Mouse (Mus musculus) testis, adult 10 weeks (tissue): Measurements from ENCODE around the gene Cdk13. TPM values are rescaled to one million over a fixed set of nuclear protein-coding genes. Genes with fewer than 3 reads are reported as not detected.

Source experiments
- polyA plus RNA-seq: library from polyadenylated mRNA; stranded (reverse); fragments of 350-450 nt; fragmentation: Illumina TruSeq; extraction: RNeasy Lipid Tissue Mini Kit (QIAGEN cat#74804); gene quantifications from one replicate; pipeline ENCODE4 v1.2.3, GENCODE M21; 2014; ENCODE audit warnings: low read depth, low replicate concordance

Gene Cdk13
- 79.7 TPM for polyA plus RNA-seq

DNA sequence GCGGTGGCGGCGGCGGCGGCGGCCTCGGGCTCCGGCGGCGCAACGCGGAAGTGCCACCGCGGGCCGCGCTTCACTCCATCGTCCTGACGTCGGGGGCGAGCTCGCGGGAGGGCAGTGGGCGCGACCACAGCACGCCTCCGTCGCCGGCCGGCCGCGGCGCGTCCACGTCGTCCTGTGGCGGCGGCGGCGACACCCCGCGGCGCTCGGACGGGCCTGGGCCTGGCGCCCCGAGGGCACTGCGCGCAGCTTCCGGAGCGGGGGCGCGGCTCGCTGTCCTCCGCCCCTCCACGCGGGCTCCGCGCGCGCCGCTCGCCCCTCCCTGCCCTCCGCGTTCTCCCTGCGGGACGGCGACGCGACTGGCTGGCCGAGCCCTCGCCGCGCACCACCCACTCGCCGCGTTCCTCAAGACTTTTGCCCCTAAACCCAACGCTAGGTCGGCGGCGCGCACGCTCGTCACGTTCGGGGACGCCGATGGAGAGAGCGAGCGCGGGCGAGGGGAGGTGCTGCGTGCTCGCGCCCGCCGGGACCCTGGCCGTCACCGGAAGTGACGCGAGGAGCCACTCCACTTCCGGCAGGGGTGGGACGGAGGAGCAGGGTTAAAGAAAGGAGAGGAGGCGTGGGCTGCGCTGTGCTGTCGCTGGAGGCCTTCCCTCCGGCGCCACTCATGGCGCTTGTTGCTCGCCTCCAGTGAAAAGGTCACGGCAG, at the start of gene Cdk13:
Gene Cdk13 (minus strand): TSS at position 189 of the 705 bp plus-strand sequence.

DNA sequence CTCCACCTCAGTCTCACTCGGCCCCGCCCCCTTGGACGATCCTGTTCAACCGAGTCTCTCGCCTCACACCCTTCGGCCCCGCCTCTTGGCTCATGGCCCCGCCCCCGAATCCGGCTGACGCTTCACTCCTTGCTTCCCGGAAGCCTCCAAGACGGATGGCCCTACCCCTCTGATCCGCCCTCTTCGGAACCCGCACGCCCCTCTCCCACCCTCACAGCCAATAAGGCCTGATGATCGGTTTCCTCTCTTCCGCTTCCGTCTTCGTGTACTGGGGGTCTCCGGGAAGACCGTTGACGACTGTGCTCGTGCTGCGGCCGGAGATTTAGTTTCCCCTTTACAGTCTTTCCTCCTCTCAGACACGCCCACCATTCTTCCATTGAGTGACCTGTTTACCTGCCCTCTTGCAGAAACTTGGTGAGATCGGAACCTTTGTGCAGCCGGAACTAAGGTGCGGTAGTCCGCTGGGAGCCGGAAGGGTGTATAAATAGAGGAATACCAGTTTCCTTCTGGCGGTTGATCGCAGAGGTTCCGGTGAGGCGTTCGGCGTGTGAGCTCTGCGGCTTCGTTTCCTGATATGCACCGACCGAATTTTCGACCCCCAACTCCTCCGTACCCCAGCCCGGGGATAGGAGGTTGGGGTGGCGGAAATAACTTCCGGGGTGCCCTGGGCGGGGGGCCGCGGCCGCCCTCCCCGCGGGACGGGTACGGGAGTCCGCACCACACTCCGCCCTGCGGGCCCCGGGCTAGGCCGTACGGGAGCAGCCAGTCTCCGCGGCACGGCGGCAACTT, 109.8 kb downstream of the Cdk13 start, which contains the start of the genes Mplkip and Sugct:
Gene Mplkip (plus strand): TSS at position 282 of the 789 bp plus-strand sequence.
Gene Sugct (minus strand): TSS at position 643 of the 789 bp plus-strand sequence.

Other genes with a start within 250 kb of the Cdk13 start
- gene Mplkip, start 109.9 kb downstream of the Cdk13 start, polyA plus RNA-seq = 163 TPM
- 6.4 TPM for gene Sugct, start 109.5 kb downstream of the Cdk13 start, polyA plus RNA-seq
- 44.2 TPM for gene Rala, start 139.1 kb upstream of the Cdk13 start, polyA plus RNA-seq
- gene Yae1d1, start 188.3 kb upstream of the Cdk13 start, polyA plus RNA-seq = 57.4 TPM